In the genomic region with DNA sequence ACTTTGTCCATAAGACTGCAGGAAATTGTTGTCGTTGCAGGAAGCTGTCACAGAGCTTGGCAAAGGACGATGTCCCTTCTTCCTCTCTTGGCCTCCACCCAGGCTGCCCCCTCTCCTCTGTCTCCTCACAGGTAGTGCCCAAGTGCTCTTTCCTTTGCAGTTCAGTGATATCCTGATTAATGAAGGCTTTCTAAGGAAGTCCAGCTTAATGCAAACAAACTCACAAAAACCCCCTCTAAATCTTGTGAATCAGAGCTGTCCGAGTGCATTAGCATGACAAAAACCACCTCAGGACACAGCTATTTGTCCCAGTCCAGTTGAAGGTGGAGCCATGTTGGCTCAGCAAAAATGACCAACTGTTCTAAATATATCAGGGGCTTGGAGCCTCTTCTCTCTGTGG, we compare ENCODE assay signal across 24 mouse cellular contexts. TPM values are rescaled to one million over a fixed set of nuclear protein-coding genes. Genes with fewer than 3 reads are reported as not detected.
DNase-seq lines count a peak whose midpoint lies in the region; ATAC-seq and TF ChIP-seq lines count a peak whose summit lies in the region.
"Had no signal": no experiment of that assay in that cellular context is flagged by ENCODE, and none has a peak within 500 bp of the region (broad histone marks: within the 10 kb centered on the region; RNA-seq: fewer than 3 reads in every experiment).

No protein-coding gene starts in this region.

- 32% methylated on average over 3 of the region's 3 CpGs for WGBS in hindbrain, embryonic 10.5 days
- WGBS in hindbrain, embryonic 12.5 days = 29% methylated on average over 3 of the region's 3 CpGs
- WGBS in midbrain, embryonic 11.5 days = 22% methylated on average over 3 of the region's 3 CpGs
- WGBS in midbrain, embryonic 15.5 days = 24% methylated on average over 3 of the region's 3 CpGs
- 23% methylated on average over 3 of the region's 3 CpGs for WGBS in neural tube, embryonic 13.5 days
- 31% methylated on average over 3 of the region's 3 CpGs for WGBS in thymus, adult 2 months

- no peak overlapping the region for H3K27ac ChIP-seq in hindbrain, embryonic 10.5 days
- H3K27ac ChIP-seq in hindbrain, embryonic 12.5 days = no peak overlapping the region
- no peak overlapping the region for H3K27ac ChIP-seq in midbrain, embryonic 11.5 days (ENCODE audit: low read depth, low read length)
- H3K27ac ChIP-seq in midbrain, embryonic 15.5 days = no peak overlapping the region
- H3K27ac ChIP-seq in neural tube, embryonic 13.5 days (replicated peaks) = 0 out of 2 replicates have a peak overlapping the region, but pooled peaks have one; percentile 39
- no peak overlapping the region for H3K27ac ChIP-seq in thymus, adult 2 months (ENCODE audit: control insufficient read depth, insufficient read depth, low read length)
- H3K27ac ChIP-seq: embryonic facial prominence, embryonic 12.5 days; heart, embryonic 15.5 days; kidney, postnatal 0 days; midbrain, embryonic 12.5 days; stomach, postnatal 0 days had no signal

- no peaks in the 10 kb centered on the region for H3K36me3 ChIP-seq in hindbrain, embryonic 10.5 days
- no peaks in the 10 kb centered on the region for H3K36me3 ChIP-seq in hindbrain, embryonic 12.5 days
- no peaks in the 10 kb centered on the region for H3K36me3 ChIP-seq in midbrain, embryonic 11.5 days (ENCODE audit: control insufficient read depth, insufficient read depth, low read length)
- peaks cover 6% of the 10 kb centered on the region; the same call in 1 of the 2 replicates for H3K36me3 ChIP-seq in midbrain, embryonic 15.5 days (replicated peaks)
- 0 out of 2 replicates have a peak, but pooled peaks cover 4% of the 10 kb centered on the region for H3K36me3 ChIP-seq in neural tube, embryonic 13.5 days
- no peaks in the 10 kb centered on the region for H3K36me3 ChIP-seq in thymus, adult 2 months (ENCODE audit: control insufficient read depth, insufficient read depth, low read length)
- H3K36me3 ChIP-seq: embryonic facial prominence, embryonic 12.5 days; heart, embryonic 15.5 days had no signal

- no peaks in the 10 kb centered on the region for H3K9me3 ChIP-seq in hindbrain, embryonic 10.5 days
- H3K9me3 ChIP-seq in hindbrain, embryonic 12.5 days (replicated peaks) = no peaks in the 10 kb centered on the region
- no peaks in the 10 kb centered on the region for H3K9me3 ChIP-seq in midbrain, embryonic 11.5 days (ENCODE audit: control insufficient read depth, low read length)
- H3K9me3 ChIP-seq in midbrain, embryonic 15.5 days = no peaks in the 10 kb centered on the region
- H3K9me3 ChIP-seq in neural tube, embryonic 13.5 days = no peaks in the 10 kb centered on the region
- H3K9me3 ChIP-seq: embryonic facial prominence, embryonic 12.5 days; heart, embryonic 15.5 days; midbrain, embryonic 12.5 days had no signal

- ATAC-seq in hindbrain, embryonic 12.5 days (ENCODE audit: low FRiP score) = no peak
- ATAC-seq in midbrain, embryonic 11.5 days (ENCODE audit: low FRiP score) = peak; percentile 40; the same call in 1 of the 2 replicates
- no peak for ATAC-seq in midbrain, embryonic 15.5 days (replicated peaks)
- ATAC-seq in neural tube, embryonic 13.5 days (ENCODE audit: low read depth) = peak; percentile 66; the same call in 1 of the 2 replicates

- no peak overlapping the region for H3K4me2 ChIP-seq in hindbrain, embryonic 12.5 days (replicated peaks)
- H3K4me2 ChIP-seq in midbrain, embryonic 11.5 days = no peak overlapping the region
- no peak overlapping the region for H3K4me2 ChIP-seq in midbrain, embryonic 15.5 days
- no peak overlapping the region for H3K4me2 ChIP-seq in neural tube, embryonic 13.5 days
- H3K4me2 ChIP-seq: embryonic facial prominence, embryonic 12.5 days; heart, embryonic 15.5 days; midbrain, embryonic 12.5 days had no signal

- peak; percentile 8 for DNase-seq in hindbrain, embryonic 10.5 days (ENCODE audit: low spot score)
- DNase-seq in midbrain, embryonic 11.5 days (ENCODE audit: low spot score, missing footprints) = peak; percentile 87
- peak; percentile 51 for DNase-seq in embryo, embryonic 10.5 days (ENCODE audit: low spot score)
- no peak for DNase-seq in thymus, adult 2 months
- DNase-seq in right cerebral cortex, postnatal 4 days = no peak
- DNase-seq: cerebellum, adult 9-11 months; gastrocnemius, postnatal 10 days; heart, adult 18-20 months; layer of hippocampus, postnatal 36 days; left cerebral cortex, postnatal 4 days; lung, adult 18-20 months; lung, postnatal 36 days; right cerebral cortex, postnatal 25 days; thymus, postnatal 14 days had no signal

- no peak overlapping the region for H3K4me3 ChIP-seq in hindbrain, embryonic 10.5 days
- no peak overlapping the region for H3K4me3 ChIP-seq in hindbrain, embryonic 12.5 days
- H3K4me3 ChIP-seq in midbrain, embryonic 11.5 days (ENCODE audit: low read depth, low read length) = no peak overlapping the region
- no peak overlapping the region for H3K4me3 ChIP-seq in midbrain, embryonic 15.5 days
- H3K4me3 ChIP-seq in neural tube, embryonic 13.5 days = no peak overlapping the region
- H3K4me3 ChIP-seq in thymus, adult 2 months (ENCODE audit: control insufficient read depth, insufficient read depth, low read length) = no peak overlapping the region
- H3K4me3 ChIP-seq: embryonic facial prominence, embryonic 12.5 days; heart, embryonic 15.5 days; midbrain, embryonic 12.5 days had no signal

- H3K9ac ChIP-seq in hindbrain, embryonic 12.5 days = no peak overlapping the region
- no peak overlapping the region for H3K9ac ChIP-seq in midbrain, embryonic 11.5 days (ENCODE audit: low read length)
- no peak overlapping the region for H3K9ac ChIP-seq in midbrain, embryonic 15.5 days
- no peak overlapping the region for H3K9ac ChIP-seq in neural tube, embryonic 13.5 days
- H3K9ac ChIP-seq: embryonic facial prominence, embryonic 12.5 days; heart, embryonic 15.5 days; midbrain, embryonic 12.5 days had no signal

- no peak for TF ChIP-seq CTCF in thymus, adult 2 months (IDR thresholded peaks at IDR 0.05; ENCODE audit: borderline replicate concordance, control insufficient read depth, extremely low read depth, insufficient read depth, low read length, poor library complexity)

- H3K4me1 ChIP-seq in hindbrain, embryonic 10.5 days (replicated peaks) = peaks cover 18% of the 10 kb centered on the region
- H3K4me1 ChIP-seq in hindbrain, embryonic 12.5 days = peaks cover 8% of the 10 kb centered on the region; the same call in 1 of the 2 replicates
- H3K4me1 ChIP-seq in midbrain, embryonic 11.5 days (ENCODE audit: control insufficient read depth, insufficient read depth, low read length) = peaks cover 9% of the 10 kb centered on the region
- H3K4me1 ChIP-seq in midbrain, embryonic 15.5 days = peaks cover 20% of the 10 kb centered on the region
- peaks cover 28% of the 10 kb centered on the region for H3K4me1 ChIP-seq in neural tube, embryonic 13.5 days (replicated peaks)
- H3K4me1 ChIP-seq in thymus, adult 2 months (replicated peaks; ENCODE audit: control insufficient read depth, insufficient read depth, low read length) = no peaks in the 10 kb centered on the region
- H3K4me1 ChIP-seq: embryonic facial prominence, embryonic 12.5 days; heart, embryonic 15.5 days had no signal

- no peaks in the 10 kb centered on the region for H3K27me3 ChIP-seq in hindbrain, embryonic 10.5 days (ENCODE audit: insufficient read depth, poor library complexity, severe bottlenecking)
- H3K27me3 ChIP-seq in hindbrain, embryonic 12.5 days = no peaks in the 10 kb centered on the region
- H3K27me3 ChIP-seq in midbrain, embryonic 11.5 days (ENCODE audit: control insufficient read depth, insufficient read depth, low read length) = no peaks in the 10 kb centered on the region
- no peaks in the 10 kb centered on the region for H3K27me3 ChIP-seq in midbrain, embryonic 15.5 days (replicated peaks)
- H3K27me3 ChIP-seq in neural tube, embryonic 13.5 days = no peaks in the 10 kb centered on the region
- no peaks in the 10 kb centered on the region for H3K27me3 ChIP-seq in thymus, adult 2 months (ENCODE audit: control insufficient read depth, insufficient read depth, low read length)
- H3K27me3 ChIP-seq: embryonic facial prominence, embryonic 12.5 days; heart, embryonic 15.5 days; midbrain, embryonic 12.5 days had no signal

- TF ChIP-seq POLR2A in thymus, adult 2 months (IDR thresholded peaks at IDR 0.05; ENCODE audit: control insufficient read depth, extremely low read depth, insufficient read depth, low read length, poor library complexity) = no peak

RNA-seq across cellular contexts. Expression of gene Astn1, which starts 24.7 kb away (rescaled TPM):
- 8.6 and 9.1 TPM in 2 replicates for polyA plus RNA-seq in hindbrain, embryonic 10.5 days (2016; fragmentation: Nextera tagmentation; extraction: Ambion mirVana)
- 22.3 and 22.4 TPM in 2 replicates for polyA plus RNA-seq in hindbrain, embryonic 12.5 days (2016; fragmentation: Nextera tagmentation; extraction: Ambion mirVana)
- polyA plus RNA-seq in midbrain, embryonic 11.5 days (2014; fragmentation: Nextera tagmentation; extraction: Ambion mirVana) = 20.1 and 20.7 TPM in 2 replicates
- polyA plus RNA-seq in midbrain, embryonic 15.5 days (2015; fragmentation: Nextera tagmentation; extraction: Ambion mirVana) = 43.2 and 44.3 TPM in 2 replicates
- 29.3 and 29.5 TPM in 2 replicates for polyA plus RNA-seq in neural tube, embryonic 13.5 days (2015; fragmentation: Nextera tagmentation; extraction: Ambion mirVana)
- polyA plus RNA-seq in thymus, adult 2 months (2012; rRNA removed) = 0.19 and 0.34 TPM in 2 replicates
- polyA plus RNA-seq: C2C12 had no signal

RNA-seq across cellular contexts. Expression of gene Brinp2, which starts 30.7 kb away (rescaled TPM):
- polyA plus RNA-seq in hindbrain, embryonic 10.5 days (2016; fragmentation: Nextera tagmentation; extraction: Ambion mirVana) = 1.4 and 2.1 TPM in 2 replicates
- polyA plus RNA-seq in hindbrain, embryonic 12.5 days (2016; fragmentation: Nextera tagmentation; extraction: Ambion mirVana) = 6.8 and 7.7 TPM in 2 replicates
- 3.8 and 4.3 TPM in 2 replicates for polyA plus RNA-seq in midbrain, embryonic 11.5 days (2014; fragmentation: Nextera tagmentation; extraction: Ambion mirVana)
- 31.8 and 33.4 TPM in 2 replicates for polyA plus RNA-seq in midbrain, embryonic 15.5 days (2015; fragmentation: Nextera tagmentation; extraction: Ambion mirVana)
- polyA plus RNA-seq in neural tube, embryonic 13.5 days (2015; fragmentation: Nextera tagmentation; extraction: Ambion mirVana) = 14.9 and 15.4 TPM in 2 replicates
- 0.65 and 0.81 TPM in 2 replicates for polyA plus RNA-seq in thymus, adult 2 months (2012; rRNA removed)
- polyA plus RNA-seq: C2C12; liver, adult 2 months had no signal

Comparison
In these comparisons a context has a peak if more than half of its experiments do, and no peak if none do; other contexts are left out.
1. ATAC-seq: peak in midbrain, embryonic 11.5 days (single experiment) and neural tube, embryonic 13.5 days (single experiment); none in hindbrain, embryonic 12.5 days (single experiment) and midbrain, embryonic 15.5 days (single experiment).
2. DNase-seq: peak in hindbrain, embryonic 10.5 days (single experiment), midbrain, embryonic 11.5 days (single experiment) and embryo, embryonic 10.5 days (single experiment); none in thymus, adult 2 months (single experiment) and right cerebral cortex, postnatal 4 days (single experiment).